Mouse (Mus musculus): ENCODE results near the gene Scml4. TPM values are rescaled to one million over a fixed set of nuclear protein-coding genes. Genes with fewer than 3 reads are reported as not detected.

The Scml4 gene
- polyA plus RNA-seq, 1 experiment: 32.9 TPM

DNA sequence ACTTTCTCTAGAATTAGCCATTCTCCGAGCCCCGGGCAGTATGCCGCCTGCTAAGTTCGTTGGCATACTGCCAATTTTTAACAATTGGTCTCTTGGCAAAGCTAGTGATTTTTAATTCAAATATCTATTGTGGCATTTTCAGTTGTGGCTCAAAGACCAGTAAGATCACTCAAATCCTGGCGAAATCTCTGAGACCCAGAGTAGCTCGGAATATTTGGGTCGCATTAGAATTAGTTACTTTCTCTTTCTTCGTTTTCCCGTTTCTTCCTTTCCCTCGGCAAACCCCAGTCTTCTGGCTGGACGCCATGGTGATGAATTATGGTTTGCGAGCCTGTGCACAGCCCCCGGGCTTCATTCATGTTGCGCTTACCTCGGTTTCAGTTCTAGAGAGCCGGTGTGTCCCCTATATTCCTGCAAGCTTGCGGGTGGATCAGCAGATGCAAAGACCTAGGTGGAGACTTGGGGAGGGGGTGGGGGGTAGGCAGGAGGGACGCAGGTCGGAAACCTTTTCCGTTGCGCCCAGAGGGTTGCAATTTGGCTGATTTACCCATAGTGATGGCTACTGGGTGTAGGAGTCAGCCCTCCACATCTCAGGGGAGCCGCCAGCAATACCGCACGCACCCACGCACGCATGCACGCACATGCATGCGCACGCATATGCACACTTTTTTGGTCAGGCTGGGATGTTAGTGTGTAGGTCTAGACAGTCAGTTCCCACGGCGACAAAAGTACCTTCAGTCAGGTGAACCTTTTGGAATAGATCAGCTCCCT, 3.6 kb downstream of the Scml4 start:
- TF ChIP-seq CTCF (IDR thresholded peaks at IDR 0.05; ENCODE audit: borderline replicate concordance, control insufficient read depth, extremely low read depth, insufficient read depth, low read length, poor library complexity) (no peak), POLR2A (IDR thresholded peaks at IDR 0.05; ENCODE audit: control insufficient read depth, extremely low read depth, insufficient read depth, low read length, poor library complexity) (no peak)
- no peaks in the 10 kb centered on the region for H3K27me3 ChIP-seq (ENCODE audit: control insufficient read depth, insufficient read depth, low read length)
- H3K27ac ChIP-seq (ENCODE audit: control insufficient read depth, insufficient read depth, low read length): peak overlapping the region; percentile 3; the same call in 1 of the 2 replicates
- no peaks in the 10 kb centered on the region for H3K36me3 ChIP-seq (ENCODE audit: control insufficient read depth, insufficient read depth, low read length)
- 34% methylated on average over 31 of the region's 31 CpGs for WGBS
- peak; percentile 41 for DNase-seq
- peaks cover 36% of the 10 kb centered on the region for H3K4me1 ChIP-seq (replicated peaks; ENCODE audit: control insufficient read depth, insufficient read depth, low read length)
- H3K4me3 ChIP-seq (ENCODE audit: control insufficient read depth, insufficient read depth, low read length): peak overlapping the region; percentile 22

DNA sequence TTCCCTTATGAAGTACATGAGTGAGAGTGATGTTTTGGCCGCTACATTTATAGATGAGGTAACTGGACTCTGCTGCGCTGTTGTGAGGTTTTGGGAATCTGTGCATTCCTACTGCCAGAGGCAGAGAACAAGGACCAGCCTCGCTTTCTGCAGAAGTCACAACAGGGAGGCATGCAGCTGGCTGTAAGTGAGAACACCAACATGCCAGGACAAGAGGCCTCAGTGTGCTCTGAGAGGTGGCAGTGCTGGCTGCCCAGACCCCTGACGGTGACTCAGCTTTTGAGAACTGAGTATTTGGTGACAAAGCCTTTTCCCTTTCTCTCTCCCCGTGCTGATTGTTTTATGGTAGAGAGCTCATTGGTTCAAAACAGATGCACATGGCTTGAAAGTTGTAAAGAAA, 4.5 kb downstream of the Scml4 start:
- H3K27me3 ChIP-seq (ENCODE audit: control insufficient read depth, insufficient read depth, low read length): no peaks in the 10 kb centered on the region
- no peaks in the 10 kb centered on the region for H3K36me3 ChIP-seq (ENCODE audit: control insufficient read depth, insufficient read depth, low read length)
- WGBS: 84% methylated on average over 5 of the region's 5 CpGs
- H3K27ac ChIP-seq (ENCODE audit: control insufficient read depth, insufficient read depth, low read length): peak overlapping the region; percentile 0; the same call in 1 of the 2 replicates
- peaks cover 45% of the 10 kb centered on the region for H3K4me1 ChIP-seq (replicated peaks; ENCODE audit: control insufficient read depth, insufficient read depth, low read length)
- H3K4me3 ChIP-seq (ENCODE audit: control insufficient read depth, insufficient read depth, low read length): no peak overlapping the region
- no peak for TF ChIP-seq POLR2A (IDR thresholded peaks at IDR 0.05; ENCODE audit: control insufficient read depth, extremely low read depth, insufficient read depth, low read length, poor library complexity)
- no peak for DNase-seq

DNA sequence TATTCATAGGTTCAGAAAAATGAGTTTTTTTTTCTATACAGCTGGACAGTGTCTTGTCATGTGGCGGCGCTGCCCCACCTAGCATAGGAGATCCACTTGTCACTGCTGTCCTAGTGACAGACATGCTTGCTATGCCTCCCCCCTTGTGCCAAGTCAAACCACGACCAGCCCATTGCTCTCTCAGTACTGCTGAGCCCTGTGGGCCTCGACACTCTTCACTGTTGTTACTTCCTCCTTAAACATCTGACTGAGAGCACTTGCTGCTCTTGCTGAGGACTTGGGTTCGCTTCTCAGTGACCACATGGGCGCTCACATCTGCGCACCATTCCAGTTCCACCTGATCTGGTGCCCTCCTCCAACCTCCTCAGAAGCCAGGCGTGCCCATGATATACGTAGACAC, 8.2 kb downstream of the Scml4 start:
- Histone ChIP-seq H3K4me3 (ENCODE audit: control insufficient read depth, insufficient read depth, low read length) (no peak overlapping the region), H3K27ac (ENCODE audit: control insufficient read depth, insufficient read depth, low read length) (no peak overlapping the region; the same call in 1 of the 2 replicates), H3K36me3 (ENCODE audit: control insufficient read depth, insufficient read depth, low read length) (no peaks in the 10 kb centered on the region), H3K4me1 (replicated peaks; ENCODE audit: control insufficient read depth, insufficient read depth, low read length) (peaks cover 38% of the 10 kb centered on the region), H3K27me3 (ENCODE audit: control insufficient read depth, insufficient read depth, low read length) (no peaks in the 10 kb centered on the region)
- TF ChIP-seq POLR2A (IDR thresholded peaks at IDR 0.05; ENCODE audit: control insufficient read depth, extremely low read depth, insufficient read depth, low read length, poor library complexity) (no peak), CTCF (IDR thresholded peaks at IDR 0.05; ENCODE audit: borderline replicate concordance, control insufficient read depth, extremely low read depth, insufficient read depth, low read length, poor library complexity) (no peak)
- WGBS: 67% methylated on average over 9 of the region's 9 CpGs
- no peak for DNase-seq

DNA sequence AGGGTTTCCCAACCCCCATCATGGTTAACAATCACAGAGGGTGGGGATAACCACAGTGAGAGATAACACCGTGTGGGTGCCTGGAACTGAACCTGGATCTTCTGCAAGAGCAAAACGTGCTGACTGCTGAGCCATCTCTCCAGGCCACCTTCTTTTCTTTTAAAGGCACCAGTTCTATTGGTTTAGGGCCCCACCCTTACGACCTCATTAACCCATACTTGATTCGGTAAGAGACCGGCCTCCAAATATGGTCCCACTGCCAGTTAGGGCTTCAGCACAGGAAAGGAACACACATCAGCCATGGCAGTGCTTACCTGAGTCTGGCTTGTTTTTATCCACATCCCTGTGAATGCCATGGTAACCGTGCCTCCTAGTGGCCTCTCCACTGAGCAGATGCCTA, 9.3 kb downstream of the Scml4 start:
- Histone ChIP-seq H3K36me3 (ENCODE audit: control insufficient read depth, insufficient read depth, low read length) (no peaks in the 10 kb centered on the region), H3K27me3 (ENCODE audit: control insufficient read depth, insufficient read depth, low read length) (no peaks in the 10 kb centered on the region), H3K4me3 (ENCODE audit: control insufficient read depth, insufficient read depth, low read length) (no peak overlapping the region), H3K27ac (ENCODE audit: control insufficient read depth, insufficient read depth, low read length) (no peak overlapping the region), H3K4me1 (replicated peaks; ENCODE audit: control insufficient read depth, insufficient read depth, low read length) (peaks cover 32% of the 10 kb centered on the region)
- no peak for DNase-seq
- TF ChIP-seq POLR2A (IDR thresholded peaks at IDR 0.05; ENCODE audit: control insufficient read depth, extremely low read depth, insufficient read depth, low read length, poor library complexity) (no peak), CTCF (IDR thresholded peaks at IDR 0.05; ENCODE audit: borderline replicate concordance, control insufficient read depth, extremely low read depth, insufficient read depth, low read length, poor library complexity) (no peak)
- 51% methylated on average over 6 of the region's 6 CpGs for WGBS

DNA sequence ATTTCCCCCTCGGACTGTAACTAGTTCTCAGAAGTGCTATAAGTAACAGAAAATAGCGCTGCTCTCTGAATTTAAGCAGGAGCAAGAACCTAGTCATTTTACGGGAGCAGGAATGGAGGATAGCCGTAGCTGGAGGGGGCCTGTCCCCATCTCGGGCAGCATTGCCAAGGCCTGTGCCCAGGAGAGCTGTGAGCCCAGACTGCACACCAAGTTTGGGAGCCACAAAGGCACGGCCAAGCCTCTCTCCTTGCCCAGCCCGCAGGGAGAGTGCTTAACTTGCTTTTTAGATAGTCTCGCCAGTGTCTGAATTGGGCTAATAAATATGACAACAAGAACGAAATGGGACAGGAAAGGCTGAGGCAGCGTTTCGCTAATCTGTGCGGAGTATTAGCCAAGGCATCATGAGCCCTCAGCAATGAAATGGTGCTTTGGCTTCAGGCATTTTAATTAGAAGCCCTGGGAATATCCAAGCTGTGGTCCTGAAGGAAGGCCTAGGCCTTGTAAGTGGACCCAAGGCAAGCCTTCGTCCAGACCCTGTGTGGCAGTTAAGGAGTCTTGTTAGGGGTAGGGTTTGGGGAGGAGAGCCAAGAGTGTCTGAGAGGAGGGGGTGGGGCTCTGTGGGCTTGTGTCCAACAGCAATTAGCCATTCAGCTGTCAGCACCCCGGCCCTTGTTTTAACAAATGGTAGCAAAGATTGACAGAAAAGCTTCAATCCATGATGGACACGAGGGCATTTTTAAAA, 12.3 kb downstream of the Scml4 start:
- 96% methylated on average over 15 of the region's 15 CpGs for WGBS
- H3K4me3 ChIP-seq (ENCODE audit: control insufficient read depth, insufficient read depth, low read length): no peak overlapping the region

DNA sequence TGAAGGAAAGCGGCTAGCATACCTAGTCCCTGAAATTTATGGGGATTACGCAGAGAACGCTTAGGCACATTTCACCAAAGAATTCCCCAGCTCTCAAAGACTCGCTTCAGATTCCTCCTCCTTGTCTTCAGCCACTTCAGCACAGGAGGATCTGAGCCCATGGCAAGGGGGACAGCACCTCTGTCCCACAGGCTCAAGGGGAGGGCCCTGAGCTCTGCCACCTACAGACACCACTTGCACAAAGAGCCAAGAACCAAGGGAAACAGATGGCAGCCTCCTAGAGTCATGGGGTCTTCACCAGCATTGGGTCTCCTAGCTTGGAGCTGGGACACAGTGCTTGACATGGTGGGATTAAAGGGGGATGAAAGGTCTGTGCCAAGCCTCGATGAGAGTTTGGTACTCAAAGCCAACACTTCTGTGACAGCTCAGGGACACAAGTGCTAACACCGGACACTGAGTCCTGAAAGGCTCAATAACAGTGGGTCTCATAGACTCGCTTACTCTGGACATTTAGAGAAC, 13.0 kb downstream of the Scml4 start:
- DNase-seq: no peak
- WGBS: 98% methylated on average over 7 of the region's 7 CpGs
- H3K27me3 ChIP-seq (ENCODE audit: control insufficient read depth, insufficient read depth, low read length): no peaks in the 10 kb centered on the region
- no peak overlapping the region for H3K27ac ChIP-seq (ENCODE audit: control insufficient read depth, insufficient read depth, low read length)
- TF ChIP-seq POLR2A (IDR thresholded peaks at IDR 0.05; ENCODE audit: control insufficient read depth, extremely low read depth, insufficient read depth, low read length, poor library complexity) (no peak), CTCF (IDR thresholded peaks at IDR 0.05; ENCODE audit: borderline replicate concordance, control insufficient read depth, extremely low read depth, insufficient read depth, low read length, poor library complexity) (no peak)
- no peaks in the 10 kb centered on the region for H3K36me3 ChIP-seq (ENCODE audit: control insufficient read depth, insufficient read depth, low read length)
- no peak overlapping the region for H3K4me3 ChIP-seq (ENCODE audit: control insufficient read depth, insufficient read depth, low read length)
- peaks cover 22% of the 10 kb centered on the region for H3K4me1 ChIP-seq (replicated peaks; ENCODE audit: control insufficient read depth, insufficient read depth, low read length)

More for the DNA sequence above, 12.3 kb downstream of the Scml4 start:
- no peak for DNase-seq
- TF ChIP-seq POLR2A (IDR thresholded peaks at IDR 0.05; ENCODE audit: control insufficient read depth, extremely low read depth, insufficient read depth, low read length, poor library complexity) (no peak), CTCF (IDR thresholded peaks at IDR 0.05; ENCODE audit: borderline replicate concordance, control insufficient read depth, extremely low read depth, insufficient read depth, low read length, poor library complexity) (no peak)
- Histone ChIP-seq H3K36me3 (ENCODE audit: control insufficient read depth, insufficient read depth, low read length) (no peaks in the 10 kb centered on the region), H3K4me1 (replicated peaks; ENCODE audit: control insufficient read depth, insufficient read depth, low read length) (peaks cover 27% of the 10 kb centered on the region), H3K27me3 (ENCODE audit: control insufficient read depth, insufficient read depth, low read length) (no peaks in the 10 kb centered on the region), H3K27ac (ENCODE audit: control insufficient read depth, insufficient read depth, low read length) (no peak overlapping the region)
